Comparison of ENCODE assay signal across 8 mouse cellular contexts in the genomic region with DNA sequence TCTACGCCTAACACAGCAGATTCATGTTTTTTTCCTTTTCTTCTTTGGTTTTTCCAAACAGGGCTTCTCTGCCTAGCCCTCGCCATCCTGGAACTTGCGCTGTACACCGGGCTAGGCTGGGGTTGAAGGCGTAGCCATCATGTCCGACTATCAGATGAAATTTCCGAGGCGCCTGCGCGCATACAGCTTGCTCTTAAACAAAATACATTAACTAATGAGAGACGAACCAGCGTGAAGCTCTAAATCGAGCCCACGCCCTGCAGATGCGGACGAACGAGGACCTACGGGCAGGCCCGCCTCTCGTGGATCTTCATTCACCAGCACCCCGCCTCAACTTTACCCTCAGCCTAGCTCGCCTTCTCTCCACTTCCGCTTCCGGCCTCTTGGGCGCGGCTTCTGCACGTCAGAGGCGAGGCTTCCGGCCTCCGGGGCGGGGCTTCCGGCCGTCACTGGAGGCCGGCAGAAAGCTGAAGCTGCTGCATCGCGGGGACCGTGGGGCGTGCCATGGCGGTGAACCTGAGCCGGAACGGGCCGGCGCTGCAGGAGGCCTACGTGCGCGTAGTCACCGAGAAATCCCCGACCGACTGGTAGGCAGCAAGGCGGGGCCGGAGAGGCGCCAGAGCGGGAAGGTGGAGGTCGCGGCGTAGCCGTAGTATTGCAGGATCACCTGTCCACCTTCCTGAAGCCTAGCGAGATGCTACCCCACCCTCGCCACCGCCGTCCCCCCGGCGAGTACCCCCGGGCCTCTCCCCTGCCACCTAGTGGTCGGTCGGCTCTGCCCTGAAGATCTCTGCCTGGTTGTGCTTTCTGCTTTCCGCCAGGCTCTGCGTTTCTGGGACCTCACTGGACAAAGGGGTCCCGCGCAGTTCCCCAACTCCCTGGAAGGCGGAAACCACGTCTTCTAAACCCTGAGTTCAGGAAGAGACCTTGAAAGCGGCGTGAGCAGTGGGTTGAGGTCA. TPM values are rescaled to one million over a fixed set of nuclear protein-coding genes. Genes with fewer than 3 reads are reported as not detected.
DNase-seq lines count a peak whose midpoint lies in the region; ATAC-seq and TF ChIP-seq lines count a peak whose summit lies in the region.

A gene (plus strand): TSS at position 433 of the 959 bp plus-strand sequence.

- no peak; the same call in 1 of the 2 replicates for TF ChIP-seq EP300 in lung, postnatal 0 days (IDR thresholded peaks at IDR 0.05)

- DNase-seq in MN1 (ENCODE audit: low spot score) = peak; percentile 99
- DNase-seq in cerebellum, adult 9-10 months = peak; percentile 93
- peak; percentile 97 for DNase-seq in hindbrain, embryonic 10.5 days (ENCODE audit: low spot score)
- peak; percentile 95 for DNase-seq in layer of hippocampus, adult 9-11 months
- peak; percentile 98 for DNase-seq in lung, postnatal 0 days (ENCODE audit: low spot score)
- peak; percentile 88 for DNase-seq in ovary, postnatal 14 days (ENCODE audit: low spot score)
- DNase-seq in thymus, postnatal 14 days = peak; percentile 98

- H3K27ac ChIP-seq in hindbrain, embryonic 10.5 days = peak within 1 kb of the TSS; percentile 92
- H3K27ac ChIP-seq in lung, postnatal 0 days (ENCODE audit: low read length) = peak within 1 kb of the TSS; percentile 96

- peak; percentile 81 for TF ChIP-seq CTCF in lung, postnatal 0 days (IDR thresholded peaks at IDR 0.05)

- no peaks in the 10 kb centered on the region for H3K27me3 ChIP-seq in hindbrain, embryonic 10.5 days (ENCODE audit: insufficient read depth, poor library complexity, severe bottlenecking)
- H3K27me3 ChIP-seq in lung, postnatal 0 days (replicated peaks; ENCODE audit: insufficient read depth, low read length) = no peaks in the 10 kb centered on the region

- peak within 1 kb of the TSS; percentile 89 for H3K4me3 ChIP-seq in hindbrain, embryonic 10.5 days
- peak within 1 kb of the TSS; percentile 80 for H3K4me3 ChIP-seq in lung, postnatal 0 days (ENCODE audit: low read depth, low read length)

- H3K9me3 ChIP-seq in hindbrain, embryonic 10.5 days = no peaks in the 10 kb centered on the region
- no peaks in the 10 kb centered on the region for H3K9me3 ChIP-seq in lung, postnatal 0 days (ENCODE audit: low read length)

- peaks cover 31% of the 10 kb centered on the region for H3K36me3 ChIP-seq in hindbrain, embryonic 10.5 days
- H3K36me3 ChIP-seq in lung, postnatal 0 days (ENCODE audit: insufficient read depth, low read length) = no peaks in the 10 kb centered on the region

- peak; percentile 95 for ATAC-seq in frontal cortex, adult (ENCODE audit: low TSS enrichment)
- ATAC-seq in lung, postnatal 0 days = peak; percentile 94

- H3K4me1 ChIP-seq in hindbrain, embryonic 10.5 days (replicated peaks) = peaks cover 31% of the 10 kb centered on the region
- H3K4me1 ChIP-seq in lung, postnatal 0 days (ENCODE audit: insufficient read depth, low read depth, low read length) = peaks cover 4% of the 10 kb centered on the region; the same call in 1 of the 2 replicates

- WGBS in hindbrain, embryonic 10.5 days = under 1% methylated on average over 74 of the region's 74 CpGs
- under 1% methylated on average over 69 of the region's 74 CpGs for WGBS in lung, postnatal 0 days

- peak within 1 kb of the TSS; percentile 62 for H3K4me2 ChIP-seq in lung, postnatal 0 days (replicated peaks; ENCODE audit: low read depth, low read length)

- H3K9ac ChIP-seq in lung, postnatal 0 days (replicated peaks; ENCODE audit: low read depth) = peak within 1 kb of the TSS; percentile 64

RNA-seq across cellular contexts. Expression of the gene that starts here (rescaled TPM):
- polyA plus RNA-seq in hindbrain, embryonic 10.5 days (2016; fragmentation: Nextera tagmentation; extraction: Ambion mirVana) = 140 and 160 TPM in 2 replicates
- polyA plus RNA-seq in lung, postnatal 0 days (2015; fragmentation: Nextera tagmentation; extraction: Ambion mirVana) = 98.0 and 99.7 TPM in 2 replicates

Comparison
In these comparisons a context has a peak if more than half of its experiments do, and no peak if none do; other contexts are left out.
1. Peak in every context shown above with its lines: DNase-seq, ATAC-seq, H3K4me3 ChIP-seq and H3K27ac ChIP-seq.